Mouse (Mus musculus) megakaryocyte, adult 5-6 weeks (primary cell): Measurements from ENCODE around the gene Zfp282. TPM values are rescaled to one million over a fixed set of nuclear protein-coding genes. Genes with fewer than 3 reads are reported as not detected.
"Not testable (repeated sequence)": the region's sequence is repeated elsewhere in the genome, so short reads cannot be mapped to it uniquely, and the experiment has no call there.

ENCODE experiments used
- ATAC-seq: 2 replicates; pipeline ENCODE4 v1.8.0; 2016; ENCODE audit warnings: mild to moderate bottlenecking, inconsistent platforms; ENCODE audit not compliant: poor library complexity, severe bottlenecking
- total RNA-seq, 2 experiments: library from RNA; stranded (forward) in 1 of 2; stranded (reverse) in 1 of 2; fragments of 153-499, 151-499 nt in 1 of 2; fragments of 221-1000, 200-1000 nt in 1 of 2; gene quantifications; 2 replicates each; pipeline versions ENCODE4 v1.2.3 to v1.2.4; 2015 to 2017

Gene Zfp282
- 4.6 and 5.3 TPM in 2 replicates for total RNA-seq (2015)
- total RNA-seq (2017) = 8.4 and 10.7 TPM in 2 replicates

DNA sequence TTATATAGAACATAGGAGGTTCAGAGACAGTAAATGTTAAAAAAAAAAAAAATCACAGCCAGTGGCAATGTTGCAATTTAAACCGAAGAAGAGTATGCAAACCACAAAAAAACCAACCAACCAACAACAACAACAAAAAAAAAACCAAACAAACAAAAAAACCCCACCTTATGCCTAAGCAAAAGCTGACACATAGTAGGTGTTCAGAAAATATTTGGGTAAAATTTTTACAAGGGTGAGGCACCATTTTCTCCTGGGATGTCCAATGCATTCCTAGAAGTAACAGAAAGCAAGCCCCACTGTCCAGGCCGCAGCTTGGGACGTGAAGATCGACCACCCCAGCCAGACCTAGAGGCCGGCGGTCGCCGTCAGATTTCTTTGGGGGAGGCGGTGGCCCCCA, at the start of gene Zfp282:
Gene Zfp282, plus strand, starts transcription at position 147 of the 400 bp plus-strand sequence.
- ATAC-seq = no peak

DNA sequence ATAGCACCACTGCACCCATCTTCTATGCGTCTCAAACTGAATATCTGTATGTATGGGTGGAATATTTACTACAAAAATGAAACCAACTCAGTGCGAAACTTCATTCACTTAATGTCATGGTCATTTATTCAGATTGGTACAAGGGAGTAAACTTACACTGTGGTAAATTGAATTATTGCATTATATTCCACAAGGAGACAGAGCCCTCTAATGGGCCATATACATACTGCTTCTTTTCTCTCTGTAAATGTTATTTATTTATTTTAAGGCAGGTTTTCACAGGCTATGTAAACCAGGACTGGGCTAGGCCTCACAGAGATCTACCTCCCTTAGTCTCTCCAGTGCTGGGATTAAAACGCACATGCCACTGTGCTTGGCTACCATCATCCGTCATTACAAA, 49.5 kb upstream of the Zfp282 start:
- no peak for ATAC-seq

DNA sequence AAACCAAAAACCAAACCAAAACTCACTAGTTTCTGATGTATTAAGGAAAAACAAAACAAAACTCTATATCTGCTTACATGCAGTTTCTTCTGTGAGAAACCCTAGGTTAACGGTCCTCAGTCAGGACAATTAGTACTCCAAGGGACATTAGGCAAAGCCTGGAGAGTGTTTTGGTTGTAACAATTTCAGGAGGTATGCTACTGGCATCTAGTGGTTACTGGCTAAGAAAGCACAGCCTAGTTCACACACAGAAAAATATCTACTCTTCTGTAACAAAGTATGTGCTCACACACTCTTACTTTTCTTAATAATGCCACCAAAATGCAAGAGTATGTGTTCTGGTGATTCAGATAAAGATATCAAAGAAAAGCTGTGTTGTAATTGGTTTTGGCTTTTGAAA, 48.1 kb upstream of the Zfp282 start:
- ATAC-seq = no peak

DNA sequence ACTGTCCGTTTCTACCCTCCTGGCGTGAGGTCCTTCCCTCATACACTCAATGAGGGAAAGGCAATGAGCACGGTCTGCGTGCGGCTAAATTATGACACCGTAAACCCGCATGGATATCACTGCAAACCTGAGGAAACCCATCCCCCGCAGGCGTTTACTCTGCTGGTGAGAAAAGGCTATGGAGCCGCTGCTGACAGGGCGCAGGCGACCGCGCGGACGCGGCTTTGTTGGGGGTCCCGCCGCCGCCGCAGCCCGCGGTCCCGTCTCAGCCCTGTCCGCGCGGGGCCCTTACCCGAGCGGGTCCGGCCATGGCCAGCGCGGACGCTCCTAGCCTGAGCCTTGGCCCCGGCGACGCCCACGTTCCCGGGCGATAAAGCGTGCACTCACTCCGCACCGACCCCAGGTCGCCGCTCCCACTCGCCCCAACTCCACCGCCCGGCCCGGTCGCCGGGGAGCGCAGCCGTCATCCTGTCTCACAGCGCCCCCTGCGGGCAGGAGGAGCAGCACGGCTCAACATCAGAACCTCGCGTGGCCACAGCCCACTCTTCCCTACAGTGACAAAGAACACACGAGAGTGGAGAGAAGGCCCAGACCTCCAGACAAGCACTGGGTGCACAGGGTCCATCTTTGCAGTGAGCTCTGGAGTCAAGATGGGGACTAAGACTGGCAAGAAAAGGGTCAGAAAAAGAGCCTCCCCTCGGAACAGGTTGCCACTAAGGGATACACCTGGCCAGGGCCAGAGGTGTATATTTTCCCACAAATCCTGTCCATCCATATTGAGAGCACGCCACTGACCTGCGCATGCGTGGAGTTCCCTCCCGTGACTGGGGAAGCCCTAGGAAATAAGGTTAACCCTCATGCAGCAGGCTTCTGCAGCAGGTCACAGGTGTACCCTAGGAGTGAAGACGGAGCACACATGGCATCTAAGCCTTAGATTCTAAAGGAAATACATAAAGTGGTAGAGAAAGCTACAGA, 46.6 kb upstream of the Zfp282 start, which contains the start of gene Zfp786:
Gene Zfp786, minus strand, starts transcription at position 764 of the 975 bp plus-strand sequence.
- ATAC-seq = peak; percentile 97

DNA sequence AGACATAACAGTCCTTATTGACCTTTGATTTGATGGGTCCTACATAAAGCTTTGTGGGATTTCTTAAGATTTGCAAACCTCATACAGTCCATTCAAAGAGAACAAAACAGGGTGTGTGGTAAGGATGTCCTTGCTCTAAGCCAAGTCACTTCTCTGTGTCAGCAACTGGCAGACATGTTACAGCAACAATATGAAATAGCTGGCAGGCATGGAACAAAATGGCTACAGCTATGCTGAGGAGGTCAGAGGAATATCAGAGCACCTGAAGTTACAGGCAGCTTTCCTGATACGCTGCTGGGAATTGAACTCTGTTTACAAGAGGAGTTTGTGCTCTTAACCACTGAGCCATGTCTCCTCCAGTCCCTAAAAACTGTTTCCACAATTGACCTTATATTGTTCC, 44.8 kb upstream of the Zfp282 start:
- ATAC-seq = no peak

DNA sequence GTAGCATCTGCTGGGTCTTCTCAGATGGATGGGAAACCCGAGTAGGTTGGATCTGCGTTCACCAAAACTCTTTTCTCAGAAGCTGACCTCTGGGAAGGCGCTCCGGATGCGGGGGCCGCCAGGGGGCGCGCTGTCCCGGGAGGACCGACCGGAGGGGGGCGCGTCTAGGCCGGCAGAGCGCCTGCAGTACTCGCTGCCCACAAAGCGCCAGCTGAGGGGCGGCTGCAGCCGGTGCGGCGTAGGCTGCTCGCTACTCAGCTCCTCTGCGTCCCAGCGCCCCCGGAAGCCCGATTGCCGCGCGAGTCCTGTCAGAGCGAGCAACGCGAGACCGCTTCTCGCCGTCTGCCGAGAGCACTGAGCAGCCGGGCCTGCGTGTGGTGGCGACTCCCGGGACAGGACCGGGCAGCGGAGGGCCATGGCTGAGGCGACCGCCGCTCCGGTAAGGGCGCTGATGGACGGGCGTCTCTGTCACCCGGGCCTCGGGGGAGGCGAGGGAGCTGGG, 41.5 kb upstream of the Zfp282 start, which contains the start of gene Zfp398:
Gene Zfp398, plus strand, starts transcription at position 180 of the 502 bp plus-strand sequence.
- ATAC-seq = peak; percentile 94

DNA sequence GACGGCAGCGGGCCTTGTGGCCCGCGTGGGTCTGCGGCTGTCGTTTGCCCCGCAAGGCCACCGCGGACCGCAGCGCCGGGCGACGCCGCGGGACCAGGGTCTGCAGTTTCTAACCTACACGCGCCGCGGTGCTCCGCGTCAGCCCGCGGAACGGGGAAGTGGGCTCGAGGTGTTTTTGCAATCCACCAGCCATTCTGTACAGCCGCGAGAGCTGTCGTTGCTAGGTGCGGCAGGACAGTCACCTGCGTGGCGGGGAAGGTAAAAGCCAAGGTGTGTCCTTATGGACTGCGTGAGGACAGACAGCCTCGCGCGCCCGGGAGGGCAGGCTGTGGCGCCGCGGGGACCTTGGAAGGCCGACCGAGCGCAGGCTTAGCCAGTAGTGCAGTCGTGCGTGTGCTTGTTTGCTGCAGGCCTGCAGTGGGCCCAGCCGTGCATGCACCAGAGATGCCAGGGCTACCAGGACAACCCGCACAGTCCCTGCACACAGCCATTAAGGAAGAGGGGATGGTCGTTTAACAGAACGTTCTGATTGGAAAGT, 41.0 kb upstream of the Zfp282 start:
- peak; percentile 60 for ATAC-seq

DNA sequence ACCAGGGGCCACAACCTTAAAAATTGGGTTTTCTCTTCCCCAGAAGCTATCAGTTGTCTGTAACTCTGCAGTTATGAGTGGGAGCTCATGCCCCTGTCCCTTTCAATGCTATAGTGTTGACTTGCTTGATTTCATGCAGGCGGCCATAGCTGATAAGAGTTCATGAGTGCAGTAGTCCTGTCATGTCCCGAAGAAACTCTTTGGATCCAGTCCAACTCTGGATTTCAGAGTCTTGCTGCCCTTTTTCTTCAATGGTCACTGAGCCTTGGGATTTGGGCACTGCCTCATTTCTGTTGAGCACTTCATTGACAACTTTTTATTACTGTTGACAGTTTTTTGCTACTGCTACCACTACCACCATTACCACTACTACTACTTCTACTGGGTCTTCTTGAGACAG, 39.4 kb upstream of the Zfp282 start:
- no peak for ATAC-seq

DNA sequence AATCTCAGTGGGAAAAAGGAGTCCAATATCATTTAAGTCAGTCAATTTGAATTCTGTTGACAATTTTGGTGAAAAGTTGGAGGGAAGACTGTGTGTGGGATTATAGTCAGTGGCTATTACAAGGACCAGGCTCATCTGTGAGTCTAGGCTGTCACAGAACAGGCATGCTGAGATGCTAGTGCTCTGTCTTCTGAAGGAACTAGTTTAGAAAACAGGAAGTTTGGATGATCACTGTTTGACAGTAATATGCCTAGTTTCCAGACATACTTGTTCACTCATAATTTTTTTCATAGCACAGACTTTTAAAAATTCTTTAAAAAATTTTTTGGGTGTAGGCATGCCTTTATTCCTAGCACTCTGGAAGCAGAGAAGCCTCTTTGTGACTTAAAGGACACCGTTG, 35.9 kb upstream of the Zfp282 start:
- peak; percentile 50; the same call in 1 of the 2 replicates for ATAC-seq

DNA sequence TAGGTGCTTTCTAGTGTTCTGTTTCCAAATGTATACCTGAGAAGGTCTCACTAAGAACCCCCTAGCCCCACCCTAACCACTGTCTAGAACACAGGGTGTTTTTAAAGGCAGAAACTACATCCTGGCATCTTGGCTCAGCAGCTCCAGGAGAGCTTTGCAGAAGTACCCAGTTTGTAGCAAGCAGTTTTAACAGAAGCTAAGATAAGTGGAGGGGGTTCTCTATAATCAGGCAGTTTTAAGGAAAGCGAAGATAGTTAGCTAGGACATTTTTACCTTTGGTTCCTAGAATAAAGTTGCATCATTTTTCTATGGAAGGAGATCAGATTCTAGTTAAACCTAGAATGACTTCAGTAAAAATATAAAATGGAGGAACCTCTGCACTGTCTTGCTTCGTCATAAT, 35.2 kb upstream of the Zfp282 start:
- ATAC-seq = no peak

DNA sequence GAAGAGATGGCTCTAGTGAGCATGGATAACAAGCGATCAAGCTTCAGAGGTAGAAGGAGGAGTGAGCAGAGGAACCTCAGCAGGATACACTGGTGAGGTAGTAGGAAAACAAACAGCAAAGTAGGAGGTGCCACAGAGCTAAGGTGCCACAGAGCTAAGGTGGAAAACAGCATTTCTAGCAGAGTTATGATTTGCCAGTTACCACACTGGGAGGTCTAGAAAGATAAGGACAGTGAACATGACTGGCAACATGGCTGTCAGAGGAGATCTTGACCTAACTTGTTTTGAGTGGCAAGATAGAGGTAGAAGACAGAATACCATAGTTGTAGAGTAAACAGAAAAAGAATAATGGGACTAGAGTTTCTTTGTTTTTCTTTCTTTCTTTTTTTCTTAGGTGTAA, 34.7 kb upstream of the Zfp282 start:
- no peak for ATAC-seq

DNA sequence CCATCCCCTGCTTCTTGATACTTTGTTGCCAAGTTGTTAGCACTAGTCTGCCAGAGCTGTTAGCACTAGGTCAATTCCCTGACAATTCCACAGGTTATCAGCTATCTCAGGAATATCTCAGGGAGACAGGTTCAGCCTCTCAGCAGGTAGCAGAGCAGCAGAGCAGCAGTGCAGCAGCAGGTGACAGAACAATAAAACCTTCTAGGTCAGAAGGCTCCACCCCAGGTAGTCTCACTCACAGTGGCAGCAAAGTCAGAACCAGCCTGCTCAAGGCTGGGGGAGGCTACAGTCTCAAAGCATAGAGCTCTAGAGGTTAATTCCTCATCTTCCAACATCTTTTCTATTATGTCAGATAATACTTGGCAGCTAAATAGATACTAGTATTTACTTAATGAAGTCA, 31.2 kb upstream of the Zfp282 start:
- no peak for ATAC-seq

DNA sequence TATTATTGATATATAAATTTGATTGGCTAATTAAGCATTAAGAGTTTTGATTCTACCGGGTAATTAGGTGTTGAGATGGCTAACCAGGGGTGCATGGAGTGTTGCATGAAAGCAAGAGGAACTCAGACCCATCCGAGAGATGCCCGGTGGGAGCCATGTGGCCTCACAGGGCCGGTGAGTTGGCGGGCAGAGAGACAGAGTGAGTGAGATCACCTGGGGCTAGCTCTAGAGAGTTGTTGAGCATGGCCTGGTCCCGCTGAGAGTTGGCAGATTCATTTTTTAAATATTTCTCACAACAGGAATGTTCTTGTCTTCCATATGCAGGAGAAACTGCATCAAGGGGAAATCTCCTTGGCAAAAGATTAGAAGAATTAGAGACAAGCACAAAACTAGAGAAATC, 19.8 kb upstream of the Zfp282 start:
- no peak for ATAC-seq

DNA sequence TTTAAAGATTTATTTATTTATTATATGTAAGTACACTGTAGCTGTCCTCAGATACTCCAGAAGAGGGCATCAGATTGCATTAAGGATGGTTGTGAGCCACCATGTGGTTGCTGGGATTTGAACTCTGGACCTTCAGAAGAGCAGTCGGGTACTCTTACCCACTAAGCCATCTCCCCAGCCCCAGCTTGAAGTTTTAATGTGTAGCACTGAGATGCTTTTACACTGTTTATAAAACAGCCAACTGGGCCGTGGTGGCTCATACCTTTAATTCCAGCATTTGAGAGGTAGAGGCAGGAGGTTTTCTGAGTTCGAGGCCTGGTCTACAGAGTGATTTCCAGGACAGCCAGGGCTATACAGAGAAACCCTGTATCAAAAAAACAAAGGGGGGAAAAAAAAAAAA, 19.3 kb upstream of the Zfp282 start:
- ATAC-seq = not testable (repeated sequence)

DNA sequence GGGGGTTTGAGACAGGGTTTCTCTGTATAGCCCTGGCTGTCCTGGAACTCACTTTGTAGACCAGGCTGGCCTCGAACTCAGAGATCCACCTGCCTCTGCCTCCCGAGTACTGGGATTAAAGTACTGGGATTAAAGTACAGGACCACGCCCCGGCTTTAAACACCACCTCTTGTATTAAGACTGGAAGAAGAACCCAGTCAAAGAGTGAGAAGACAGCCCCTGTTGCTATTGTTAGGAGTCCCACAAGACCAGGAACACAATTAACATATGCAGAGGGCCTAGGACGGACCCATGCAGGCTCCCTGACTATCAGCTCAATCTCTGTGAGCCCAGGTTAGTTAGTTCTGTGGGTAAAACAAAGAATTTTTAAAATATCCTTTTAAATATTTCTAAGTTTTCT, 4.7 kb upstream of the Zfp282 start:
- ATAC-seq = no peak

DNA sequence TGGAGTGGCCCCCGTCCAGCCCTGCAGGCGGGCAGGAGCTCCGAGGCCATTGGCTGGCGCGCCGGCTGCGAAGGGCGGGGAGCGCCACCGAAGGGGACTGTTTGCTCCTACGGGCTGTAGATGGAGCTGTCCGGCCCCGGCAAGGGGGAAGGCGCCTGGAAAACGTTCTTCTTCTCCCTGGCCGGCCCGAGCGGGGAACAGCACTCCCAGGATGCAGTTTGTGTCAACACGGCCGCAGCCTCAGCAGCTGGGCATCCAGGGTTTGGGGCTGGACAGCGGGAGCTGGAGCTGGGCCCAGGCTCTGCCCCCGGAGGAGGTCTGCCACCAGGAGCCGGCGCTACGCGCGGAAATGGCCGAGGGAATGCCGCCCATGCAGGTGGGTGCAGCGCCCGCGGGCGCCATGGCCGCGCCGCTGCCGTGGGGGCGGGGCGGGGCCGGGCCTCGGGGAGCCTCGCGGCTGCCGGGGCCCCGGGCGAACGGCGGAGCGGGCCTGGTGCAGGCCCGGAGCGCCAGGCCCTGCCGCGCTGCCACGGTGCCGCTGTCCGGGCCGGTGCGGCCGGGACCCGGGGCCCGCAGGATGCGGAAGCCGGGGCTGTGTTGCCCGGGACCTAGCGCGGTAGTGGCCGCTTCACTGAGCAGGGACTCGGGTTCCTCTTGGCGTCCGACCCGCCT, 593 bp downstream of the Zfp282 start:
- peak; percentile 96 for ATAC-seq

DNA sequence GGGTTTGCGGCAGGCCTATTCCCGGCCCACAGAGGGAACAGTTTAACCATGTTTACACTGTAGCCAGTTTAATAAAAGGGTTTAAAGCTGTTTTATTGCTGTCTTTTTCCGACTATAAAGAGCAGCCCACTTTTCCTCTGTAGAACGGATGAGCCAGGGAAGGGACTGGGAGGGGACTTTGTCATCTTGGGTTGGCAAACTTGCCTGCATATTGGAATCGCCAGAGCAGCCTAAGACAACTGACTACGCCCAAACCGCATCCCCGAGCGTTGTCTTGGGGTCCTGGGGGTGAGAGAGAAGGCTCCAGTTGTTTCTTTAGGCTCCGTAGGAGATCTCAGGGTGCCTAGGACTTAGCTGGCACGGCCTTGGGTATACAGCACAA, 1.1 kb downstream of the Zfp282 start:
- ATAC-seq = no peak

DNA sequence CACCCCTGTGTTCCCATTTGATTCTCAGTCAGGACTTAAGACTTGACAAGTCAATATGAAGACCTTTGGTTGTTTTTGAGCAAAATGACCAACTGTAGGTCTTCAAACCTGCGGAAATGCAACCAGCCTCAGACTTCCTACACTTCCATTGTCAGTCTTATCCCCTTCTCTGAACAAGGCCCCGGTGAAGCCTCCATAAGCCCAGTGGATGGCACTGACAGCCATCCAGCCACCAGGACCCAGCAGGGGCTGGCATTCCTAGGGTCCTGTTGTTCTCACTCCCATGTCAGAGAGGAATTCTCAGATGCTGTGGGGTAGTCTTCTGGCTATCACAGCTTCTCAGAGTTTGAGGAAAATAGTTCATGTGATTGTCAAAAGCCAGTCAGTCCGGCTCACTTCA, 1.6 kb downstream of the Zfp282 start:
- ATAC-seq = no peak

DNA sequence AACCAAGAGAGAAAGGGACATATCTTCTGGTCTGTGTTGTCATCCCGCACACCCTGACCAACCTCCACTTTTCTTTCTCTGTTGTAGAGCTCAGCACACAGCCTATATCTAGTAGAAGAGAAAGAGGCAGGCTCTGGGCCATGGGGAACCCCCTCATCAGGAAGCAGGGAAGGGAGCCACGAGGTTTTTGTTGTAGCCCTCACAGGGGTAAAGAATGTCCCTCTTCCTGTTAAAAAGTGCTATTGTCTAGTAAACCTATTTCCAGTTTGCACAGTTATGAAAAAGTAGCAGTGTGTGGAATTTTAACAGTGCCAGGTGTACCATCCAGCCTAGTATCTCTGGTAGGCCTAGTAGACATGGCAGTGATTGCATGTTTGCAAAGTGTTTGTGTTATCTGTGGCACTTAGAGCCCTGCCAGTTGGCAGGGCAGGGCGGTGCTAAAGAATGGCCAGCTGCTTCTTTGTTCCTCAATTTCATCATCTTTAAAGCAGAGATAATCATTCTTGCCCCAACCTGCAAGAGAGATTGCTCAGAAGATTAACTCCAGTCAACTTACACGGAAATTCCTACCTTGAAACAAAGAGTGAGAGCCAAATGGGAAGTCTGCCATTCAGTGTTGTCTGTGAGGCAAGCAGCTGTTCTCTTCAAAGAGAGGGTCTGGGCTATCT, 2.2 kb downstream of the Zfp282 start:
- ATAC-seq = no peak

DNA sequence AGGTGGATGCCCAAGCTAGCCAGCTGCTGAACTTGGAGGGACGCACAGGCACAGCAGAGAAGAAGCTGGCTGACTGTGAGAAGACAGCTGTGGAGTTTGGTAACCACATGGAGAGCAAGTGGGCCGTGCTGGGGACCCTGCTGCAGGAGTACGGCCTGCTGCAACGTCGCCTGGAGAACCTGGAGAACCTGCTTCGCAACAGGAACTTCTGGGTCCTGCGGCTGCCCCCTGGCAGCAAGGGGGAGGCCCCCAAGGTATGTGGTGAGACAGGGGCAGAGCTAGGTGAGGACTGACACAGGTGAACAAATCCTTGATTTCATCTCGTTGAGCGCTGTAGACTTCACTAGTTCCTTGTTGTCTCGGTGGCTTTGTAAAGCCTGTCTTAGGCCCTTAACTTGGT, 3.2 kb downstream of the Zfp282 start:
- no peak for ATAC-seq
